Mouse (Mus musculus): ENCODE results near the gene Cxxc4. TPM values are rescaled to one million over a fixed set of nuclear protein-coding genes. Genes with fewer than 3 reads are reported as not detected.

Gene Cxxc4
- polyA plus RNA-seq, 1 experiment, result 0.02 TPM

DNA sequence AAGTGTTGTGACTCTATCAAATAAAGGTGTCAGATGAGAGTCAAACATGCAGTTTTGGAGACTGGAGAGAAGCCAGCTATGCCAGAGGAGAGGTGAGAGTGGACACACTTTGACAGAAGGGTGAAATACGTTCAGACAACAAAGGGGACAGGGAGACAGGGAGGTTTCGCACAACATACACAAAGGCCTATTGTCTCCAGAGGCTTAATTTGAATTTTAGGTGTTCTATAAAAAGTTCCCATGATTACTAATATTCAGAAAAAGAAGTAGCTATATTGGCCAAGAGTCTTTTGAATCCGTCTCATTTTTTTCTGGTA is 67.2 kb downstream of the Cxxc4 start:
- Histone ChIP-seq H3K79me2 (ENCODE audit: control insufficient read depth, insufficient read depth) (no peaks in the 10 kb centered on the region), H3K4me3 (ENCODE audit: insufficient read depth, poor library complexity, severe bottlenecking) (no peak overlapping the region), H3ac (ENCODE audit: control insufficient read depth, insufficient read length, low read depth) (no peak overlapping the region), H3K79me3 (ENCODE audit: low read depth) (no peaks in the 10 kb centered on the region), H3K36me3 (ENCODE audit: control insufficient read depth, insufficient read depth) (no peaks in the 10 kb centered on the region), H3K27me3 (ENCODE audit: control insufficient read depth, insufficient read depth, insufficient read length) (no peaks in the 10 kb centered on the region)
- TF ChIP-seq CEBPB (IDR thresholded peaks at IDR 0.05; ENCODE audit: low read depth), result no peak
- TF ChIP-seq MYOG (IDR thresholded peaks at IDR 0.05; ENCODE audit: control insufficient read depth, extremely low read depth, insufficient read length), result no peak
- TF ChIP-seq FOSL1 (IDR thresholded peaks at IDR 0.05; ENCODE audit: insufficient read depth, low read length, poor library complexity, severe bottlenecking), result no peak
- no peak for TF ChIP-seq CTCF (IDR thresholded peaks at IDR 0.05; ENCODE audit: control insufficient read depth, insufficient read depth, insufficient read length)
- no peak for TF ChIP-seq USF1 (IDR thresholded peaks at IDR 0.05; ENCODE audit: low read depth)

GRCm38 (mm10) chr3:134306507-134306906 is 70.2 kb downstream of the Cxxc4 start:
- H3K36me3 ChIP-seq (ENCODE audit: control insufficient read depth, insufficient read depth), result no peaks in the 10 kb centered on the region
- no peaks in the 10 kb centered on the region for H3K79me3 ChIP-seq (ENCODE audit: low read depth)
- TF ChIP-seq MYOD1 (IDR thresholded peaks at IDR 0.05; ENCODE audit: control insufficient read depth, insufficient read length, low read depth), result no peak
- no peak for TF ChIP-seq FOSL1 (IDR thresholded peaks at IDR 0.05; ENCODE audit: insufficient read depth, low read length, poor library complexity, severe bottlenecking)
- TF ChIP-seq USF1 (IDR thresholded peaks at IDR 0.05; ENCODE audit: low read depth), result no peak
- TF ChIP-seq CTCF (IDR thresholded peaks at IDR 0.05; ENCODE audit: control insufficient read depth, insufficient read depth, insufficient read length), result no peak
- TF ChIP-seq CEBPB (IDR thresholded peaks at IDR 0.05; ENCODE audit: low read depth), result no peak
- no peak for TF ChIP-seq MYOG (IDR thresholded peaks at IDR 0.05; ENCODE audit: control insufficient read depth, extremely low read depth, insufficient read length)
- TF ChIP-seq MAX (IDR thresholded peaks at IDR 0.05), result no peak

GRCm38 (mm10) chr3:134307801-134308200 is 71.5 kb downstream of the Cxxc4 start:
- Histone ChIP-seq H3K79me3 (ENCODE audit: low read depth) (no peaks in the 10 kb centered on the region), H3ac (ENCODE audit: control insufficient read depth, insufficient read length, low read depth) (no peak overlapping the region), H3K79me2 (ENCODE audit: control insufficient read depth, insufficient read depth) (no peaks in the 10 kb centered on the region), H3K36me3 (ENCODE audit: control insufficient read depth, insufficient read depth) (no peaks in the 10 kb centered on the region), H3K4me3 (ENCODE audit: insufficient read depth, poor library complexity, severe bottlenecking) (no peak overlapping the region), H3K27me3 (ENCODE audit: control insufficient read depth, insufficient read depth, insufficient read length) (no peaks in the 10 kb centered on the region)
- TF ChIP-seq MAX (IDR thresholded peaks at IDR 0.05) (no peak), MYOG (IDR thresholded peaks at IDR 0.05; ENCODE audit: control insufficient read depth, extremely low read depth, insufficient read length) (no peak), CEBPB (IDR thresholded peaks at IDR 0.05; ENCODE audit: low read depth) (no peak), MYOD1 (IDR thresholded peaks at IDR 0.05; ENCODE audit: control insufficient read depth, insufficient read length, low read depth) (no peak), FOSL1 (IDR thresholded peaks at IDR 0.05; ENCODE audit: insufficient read depth, low read length, poor library complexity, severe bottlenecking) (no peak), USF1 (IDR thresholded peaks at IDR 0.05; ENCODE audit: low read depth) (no peak), CTCF (IDR thresholded peaks at IDR 0.05; ENCODE audit: control insufficient read depth, insufficient read depth, insufficient read length) (no peak)

More at GRCm38 (mm10) chr3:134306507-134306906, 70.2 kb downstream of the Cxxc4 start:
- no peaks in the 10 kb centered on the region for H3K27me3 ChIP-seq (ENCODE audit: control insufficient read depth, insufficient read depth, insufficient read length)
- no peak overlapping the region for H3K4me3 ChIP-seq (ENCODE audit: insufficient read depth, poor library complexity, severe bottlenecking)
- no peaks in the 10 kb centered on the region for H3K79me2 ChIP-seq (ENCODE audit: control insufficient read depth, insufficient read depth)
- no peak overlapping the region for H3ac ChIP-seq (ENCODE audit: control insufficient read depth, insufficient read length, low read depth)

Small RNAs within 50 kb of the gene (microRNA-seq; reads per million reads assigned to microRNA genes)
- gene Mir1895 (ENCODE audit: borderline microRNAs expressed), result not detected
